Mouse (Mus musculus): Measurements from ENCODE around the gene Fgfr2. TPM values are rescaled to one million over a fixed set of nuclear protein-coding genes. Genes with fewer than 3 reads are reported as not detected.

Gene Fgfr2
- polyA plus RNA-seq, 1 experiment, result 1.7 TPM

- Histone ChIP-seq H3K79me2 (ENCODE audit: control insufficient read depth, insufficient read depth) (no peaks in the 10 kb centered on the region), H3K4me3 (ENCODE audit: insufficient read depth, poor library complexity, severe bottlenecking) (no peak overlapping the region), H3K27me3 (ENCODE audit: control insufficient read depth, insufficient read depth, insufficient read length) (no peaks in the 10 kb centered on the region), H3ac (ENCODE audit: control insufficient read depth, insufficient read length, low read depth) (no peak overlapping the region), H3K36me3 (ENCODE audit: control insufficient read depth, insufficient read depth) (no peaks in the 10 kb centered on the region), H3K79me3 (ENCODE audit: low read depth) (no peaks in the 10 kb centered on the region)
- no peak for TF ChIP-seq FOSL1 (IDR thresholded peaks at IDR 0.05; ENCODE audit: insufficient read depth, low read length, poor library complexity, severe bottlenecking)
- TF ChIP-seq MYOD1 (IDR thresholded peaks at IDR 0.05; ENCODE audit: control insufficient read depth, insufficient read length, low read depth), result no peak
- no peak for TF ChIP-seq MAX (IDR thresholded peaks at IDR 0.05)
- no peak for TF ChIP-seq USF1 (IDR thresholded peaks at IDR 0.05; ENCODE audit: low read depth)
- no peak for TF ChIP-seq MYOG (IDR thresholded peaks at IDR 0.05; ENCODE audit: control insufficient read depth, extremely low read depth, insufficient read length)
- no peak for TF ChIP-seq CTCF (IDR thresholded peaks at IDR 0.05; ENCODE audit: control insufficient read depth, insufficient read depth, insufficient read length)
Observed at GRCm38 (mm10) chr7:130233777-130234176, 2889.4 kb downstream of the Fgfr2 start.

- no peak overlapping the region for H3ac ChIP-seq (ENCODE audit: control insufficient read depth, insufficient read length, low read depth)
- H3K36me3 ChIP-seq (ENCODE audit: control insufficient read depth, insufficient read depth), result no peaks in the 10 kb centered on the region
- H3K4me3 ChIP-seq (ENCODE audit: insufficient read depth, poor library complexity, severe bottlenecking), result no peak overlapping the region
- H3K79me2 ChIP-seq (ENCODE audit: control insufficient read depth, insufficient read depth), result no peaks in the 10 kb centered on the region
- no peaks in the 10 kb centered on the region for H3K79me3 ChIP-seq (ENCODE audit: low read depth)
- TF ChIP-seq CEBPB (IDR thresholded peaks at IDR 0.05; ENCODE audit: low read depth) (no peak), USF1 (IDR thresholded peaks at IDR 0.05; ENCODE audit: low read depth) (no peak), CTCF (IDR thresholded peaks at IDR 0.05; ENCODE audit: control insufficient read depth, insufficient read depth, insufficient read length) (no peak)
- H3K27me3 ChIP-seq (ENCODE audit: control insufficient read depth, insufficient read depth, insufficient read length), result no peaks in the 10 kb centered on the region
Observed at GRCm38 (mm10) chr7:130230034-130230433, 2893.1 kb downstream of the Fgfr2 start.

- no peaks in the 10 kb centered on the region for H3K79me3 ChIP-seq (ENCODE audit: low read depth)
- TF ChIP-seq CTCF (IDR thresholded peaks at IDR 0.05; ENCODE audit: control insufficient read depth, insufficient read depth, insufficient read length) (no peak), MYOG (IDR thresholded peaks at IDR 0.05; ENCODE audit: control insufficient read depth, extremely low read depth, insufficient read length) (no peak), MYOD1 (IDR thresholded peaks at IDR 0.05; ENCODE audit: control insufficient read depth, insufficient read length, low read depth) (no peak), FOSL1 (IDR thresholded peaks at IDR 0.05; ENCODE audit: insufficient read depth, low read length, poor library complexity, severe bottlenecking) (no peak), CEBPB (IDR thresholded peaks at IDR 0.05; ENCODE audit: low read depth) (no peak), USF1 (IDR thresholded peaks at IDR 0.05; ENCODE audit: low read depth) (no peak), MAX (IDR thresholded peaks at IDR 0.05) (no peak)
- H3K79me2 ChIP-seq (ENCODE audit: control insufficient read depth, insufficient read depth), result no peaks in the 10 kb centered on the region
- H3K27me3 ChIP-seq (ENCODE audit: control insufficient read depth, insufficient read depth, insufficient read length), result no peaks in the 10 kb centered on the region
- no peak overlapping the region for H3K4me3 ChIP-seq (ENCODE audit: insufficient read depth, poor library complexity, severe bottlenecking)
- no peak overlapping the region for H3ac ChIP-seq (ENCODE audit: control insufficient read depth, insufficient read length, low read depth)
- H3K36me3 ChIP-seq (ENCODE audit: control insufficient read depth, insufficient read depth), result no peaks in the 10 kb centered on the region
Observed at GRCm38 (mm10) chr7:130225227-130225626, 2897.9 kb downstream of the Fgfr2 start.

DNA sequence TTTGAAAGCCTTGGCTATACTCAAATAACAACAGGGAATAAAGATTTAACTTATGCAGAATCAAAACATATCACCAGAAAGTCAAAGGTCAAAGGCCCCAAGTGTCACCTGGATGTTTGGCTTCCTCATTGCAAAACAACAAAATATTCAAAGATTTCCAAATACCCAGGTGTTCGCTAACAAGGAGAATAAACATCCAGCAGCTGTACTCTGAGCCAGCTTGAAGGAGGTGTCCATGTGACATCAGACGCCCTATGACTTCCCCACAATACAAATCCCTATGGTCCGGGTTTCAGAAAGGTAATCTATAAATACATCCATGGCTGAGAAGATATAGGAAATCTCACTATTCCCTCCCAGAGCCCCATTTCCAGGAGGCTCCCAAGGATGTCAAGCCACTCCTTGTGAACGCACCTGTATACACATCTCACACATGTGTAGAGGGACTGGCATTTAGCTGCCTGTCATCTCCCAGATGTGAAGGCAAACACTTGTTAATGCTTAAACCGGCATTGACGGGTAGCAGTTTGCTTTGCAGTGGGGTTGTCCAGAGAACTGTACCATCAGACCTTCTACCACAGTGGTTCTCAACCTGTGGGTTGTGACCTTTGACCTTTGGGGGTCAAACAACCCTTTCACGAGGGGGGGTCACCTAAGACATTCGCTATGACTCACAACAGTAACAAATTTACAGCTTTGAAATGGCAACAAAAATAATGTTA is 2900.4 kb downstream of the Fgfr2 start:
- H3K4me3 ChIP-seq (ENCODE audit: insufficient read depth, poor library complexity, severe bottlenecking), result no peak overlapping the region
- no peak overlapping the region for H3ac ChIP-seq (ENCODE audit: control insufficient read depth, insufficient read length, low read depth)
- H3K79me3 ChIP-seq (ENCODE audit: low read depth), result no peaks in the 10 kb centered on the region
- no peak for TF ChIP-seq CEBPB (IDR thresholded peaks at IDR 0.05; ENCODE audit: low read depth)
- no peak for TF ChIP-seq CTCF (IDR thresholded peaks at IDR 0.05; ENCODE audit: control insufficient read depth, insufficient read depth, insufficient read length)
- no peak for TF ChIP-seq MAX (IDR thresholded peaks at IDR 0.05)
- no peak for TF ChIP-seq FOSL1 (IDR thresholded peaks at IDR 0.05; ENCODE audit: insufficient read depth, low read length, poor library complexity, severe bottlenecking)
- TF ChIP-seq MYOG (IDR thresholded peaks at IDR 0.05; ENCODE audit: control insufficient read depth, extremely low read depth, insufficient read length), result no peak
- no peak for TF ChIP-seq USF1 (IDR thresholded peaks at IDR 0.05; ENCODE audit: low read depth)
- TF ChIP-seq MYOD1 (IDR thresholded peaks at IDR 0.05; ENCODE audit: control insufficient read depth, insufficient read length, low read depth), result no peak
- no peaks in the 10 kb centered on the region for H3K79me2 ChIP-seq (ENCODE audit: control insufficient read depth, insufficient read depth)
- H3K36me3 ChIP-seq (ENCODE audit: control insufficient read depth, insufficient read depth), result no peaks in the 10 kb centered on the region
- no peaks in the 10 kb centered on the region for H3K27me3 ChIP-seq (ENCODE audit: control insufficient read depth, insufficient read depth, insufficient read length)

GRCm38 (mm10) chr7:130221661-130222387 is 2901.3 kb downstream of the Fgfr2 start:
- Histone ChIP-seq H3K36me3 (ENCODE audit: control insufficient read depth, insufficient read depth) (no peaks in the 10 kb centered on the region), H3K4me3 (ENCODE audit: insufficient read depth, poor library complexity, severe bottlenecking) (no peak overlapping the region), H3K79me2 (ENCODE audit: control insufficient read depth, insufficient read depth) (no peaks in the 10 kb centered on the region), H3K27me3 (ENCODE audit: control insufficient read depth, insufficient read depth, insufficient read length) (no peaks in the 10 kb centered on the region), H3K79me3 (ENCODE audit: low read depth) (no peaks in the 10 kb centered on the region), H3ac (ENCODE audit: control insufficient read depth, insufficient read length, low read depth) (no peak overlapping the region)
- no peak for TF ChIP-seq MYOG (IDR thresholded peaks at IDR 0.05; ENCODE audit: control insufficient read depth, extremely low read depth, insufficient read length)
- no peak for TF ChIP-seq MAX (IDR thresholded peaks at IDR 0.05)
- TF ChIP-seq CTCF (IDR thresholded peaks at IDR 0.05; ENCODE audit: control insufficient read depth, insufficient read depth, insufficient read length), result no peak
- no peak for TF ChIP-seq MYOD1 (IDR thresholded peaks at IDR 0.05; ENCODE audit: control insufficient read depth, insufficient read length, low read depth)
- TF ChIP-seq USF1 (IDR thresholded peaks at IDR 0.05; ENCODE audit: low read depth), result no peak
- TF ChIP-seq FOSL1 (IDR thresholded peaks at IDR 0.05; ENCODE audit: insufficient read depth, low read length, poor library complexity, severe bottlenecking), result no peak
- TF ChIP-seq CEBPB (IDR thresholded peaks at IDR 0.05; ENCODE audit: low read depth), result no peak
